Mouse (Mus musculus) MEL (cell line): ENCODE results near the gene Cd151. TPM values are rescaled to one million over a fixed set of nuclear protein-coding genes. Genes with fewer than 3 reads are reported as not detected.

ENCODE experiments used
- DNase-seq: peaks from one replicate; pipeline ENCODE4 v3.0.0; 2011; ENCODE audit warnings: low read depth, low spot score
- H3K27ac ChIP-seq: 2 replicates; pipeline ENCODE4 v1.5.1; 2012; ENCODE audit warnings: low read depth, mild to moderate bottlenecking, control low read depth, low read length, moderate library complexity; ENCODE audit not compliant: control insufficient read depth
- H3K27me3 ChIP-seq, 2 experiments: fragments of 150-350 bp in 1 of 2; sonication (generic) in 1 of 2; 2 replicates each; pipeline ENCODE4 v1.6.1; 2012; ENCODE audit warnings: low read length in 2 of 2, mild to moderate bottlenecking in 2 of 2, improper control_type of control experiment in 1 of 2, moderate library complexity in 1 of 2; ENCODE audit not compliant: insufficient read depth in 2 of 2, control insufficient read depth in 1 of 2
- H3K36me3 ChIP-seq, 2 experiments: 2 replicates each; pipeline ENCODE4 v1.6.1; 2012 to 2014; ENCODE audit warnings: low read length in 2 of 2, improper control_type of control experiment in 1 of 2, inconsistent platforms in 1 of 2, mild to moderate bottlenecking in 1 of 2; ENCODE audit not compliant: insufficient read depth in 2 of 2, control insufficient read depth in 1 of 2
- H3K4me1 ChIP-seq, 2 experiments: fragments of 150-350 bp in 1 of 2; sonication (generic) in 1 of 2; 2 replicates each; pipeline ENCODE4 v1.6.1; 2012; ENCODE audit warnings: low read length in 2 of 2, improper control_type of control experiment in 1 of 2, mild to moderate bottlenecking in 1 of 2; ENCODE audit not compliant: insufficient read depth in 2 of 2, control insufficient read depth in 1 of 2
- H3K4me3 ChIP-seq, 2 experiments: fragments of 150-350 bp in 1 of 2; sonication (generic) in 1 of 2; 2 replicates each; pipeline ENCODE4 v1.5.1; 2012; ENCODE audit warnings: low read depth in 2 of 2, low read length in 2 of 2, mild to moderate bottlenecking in 2 of 2, moderate library complexity in 2 of 2, control low read depth in 1 of 2, improper control_type of control experiment in 1 of 2; ENCODE audit not compliant: control insufficient read depth in 1 of 2, insufficient read depth in 1 of 2
- H3K79me2 ChIP-seq: 2 replicates; pipeline ENCODE4 v1.6.1; 2012; ENCODE audit warnings: mild to moderate bottlenecking, low read length, moderate library complexity; ENCODE audit not compliant: control insufficient read depth, poor library complexity, insufficient read depth
- H3K9ac ChIP-seq: 2 replicates; pipeline ENCODE4 v1.6.1; 2012; ENCODE audit warnings: low read depth, mild to moderate bottlenecking, control low read depth, low read length, moderate library complexity; ENCODE audit not compliant: control insufficient read depth, poor library complexity, severe bottlenecking
- H3K9me3 ChIP-seq: fragments of 150-350 bp; sonication (generic); replicated peaks from 2 replicates; pipeline ENCODE4 v1.6.1; 2012; ENCODE audit warnings: mild to moderate bottlenecking, low read length, improper control_type of control experiment, moderate library complexity; ENCODE audit not compliant: insufficient read depth
- CHD2 ChIP-seq: IDR thresholded peaks from 2 replicates; pipeline ENCODE4 v1.6.1; 2011; ENCODE audit warnings: low read length, improper control_type of control experiment
- CTCF ChIP-seq, 3 experiments: IDR thresholded peaks in 2 of 3; conservative IDR thresholded peaks in 1 of 3; 2 replicates each; pipeline ENCODE4 v1.5.1; 2011 to 2012; ENCODE audit warnings: low read length in 3 of 3, low read depth in 2 of 3, mild to moderate bottlenecking in 2 of 3, improper control_type of control experiment in 1 of 3, inconsistent platforms in 1 of 3, mixed read lengths in 1 of 3, moderate library complexity in 1 of 3; ENCODE audit not compliant: control insufficient read depth in 1 of 3, insufficient read depth in 1 of 3, poor library complexity in 1 of 3, severe bottlenecking in 1 of 3
- ELF1 ChIP-seq: IDR thresholded peaks from 2 replicates; pipeline ENCODE4 v1.6.1; 2014; ENCODE audit warnings: low read depth, mild to moderate bottlenecking, inconsistent platforms, low read length, improper control_type of control experiment, moderate library complexity
- ETS1 ChIP-seq: IDR thresholded peaks from 2 replicates; pipeline ENCODE4 v1.6.1; 2012; ENCODE audit warnings: low read depth, mild to moderate bottlenecking, inconsistent platforms, low read length, improper control_type of control experiment, moderate library complexity
- GABPA ChIP-seq: IDR thresholded peaks from 2 replicates; pipeline ENCODE4 v1.6.1; 2012; ENCODE audit warnings: low read depth, mild to moderate bottlenecking, inconsistent platforms, low read length, improper control_type of control experiment, moderate library complexity
- GATA1 ChIP-seq: IDR thresholded peaks from 2 replicates; pipeline ENCODE4 v1.6.1; 2011; ENCODE audit warnings: low read depth, low read length, improper control_type of control experiment
- KAT2A ChIP-seq: conservative IDR thresholded peaks from 2 replicates; pipeline ENCODE4 v1.6.1; 2012; ENCODE audit warnings: low read depth, low read length, improper control_type of control experiment, inconsistent platforms
- MAFK ChIP-seq: IDR thresholded peaks from 2 replicates; pipeline ENCODE4 v1.6.1; 2011; ENCODE audit warnings: low read depth, mild to moderate bottlenecking, low read length, improper control_type of control experiment, borderline replicate concordance
- MAX ChIP-seq: IDR thresholded peaks from 2 replicates; pipeline ENCODE4 v1.6.1; 2011; ENCODE audit warnings: low read length, improper control_type of control experiment
- MAZ ChIP-seq: IDR thresholded peaks from 2 replicates; pipeline ENCODE4 v1.6.1; 2012; ENCODE audit warnings: low read depth, mild to moderate bottlenecking, inconsistent platforms, low read length, improper control_type of control experiment
- MXI1 ChIP-seq: IDR thresholded peaks from 2 replicates; pipeline ENCODE4 v1.6.1; 2011; ENCODE audit warnings: mild to moderate bottlenecking, low read depth, low read length, improper control_type of control experiment
- MYB ChIP-seq: IDR thresholded peaks from 2 replicates; pipeline ENCODE4 v1.6.1; 2011; ENCODE audit warnings: mild to moderate bottlenecking, low read depth, low read length, improper control_type of control experiment
- MYC ChIP-seq: IDR thresholded peaks from 2 replicates; pipeline ENCODE4 v1.6.1; 2011; ENCODE audit warnings: low read depth, mild to moderate bottlenecking, low read length, improper control_type of control experiment, moderate library complexity
- NELFE ChIP-seq: IDR thresholded peaks from 2 replicates; pipeline ENCODE4 v1.6.1; 2011; ENCODE audit warnings: low read depth, low read length, improper control_type of control experiment
- POLR2A ChIP-seq, 2 experiments: IDR thresholded peaks; 2 replicates each; pipeline ENCODE4 v1.6.1; 2011 to 2012; ENCODE audit warnings: low read length in 2 of 2, mild to moderate bottlenecking in 2 of 2, control low read depth in 1 of 2, improper control_type of control experiment in 1 of 2, low read depth in 1 of 2, moderate library complexity in 1 of 2; ENCODE audit not compliant: control insufficient read depth in 1 of 2, insufficient read depth in 1 of 2, poor library complexity in 1 of 2
- POLR2AphosphoS2 ChIP-seq: IDR thresholded peaks from 2 replicates; pipeline ENCODE4 v1.6.1; 2011; ENCODE audit warnings: low read length, improper control_type of control experiment
- POLR2AphosphoS5 ChIP-seq: IDR thresholded peaks from 2 replicates; pipeline ENCODE4 v1.6.1; 2012; ENCODE audit warnings: low read depth, borderline replicate concordance, mild to moderate bottlenecking, inconsistent platforms, low read length, moderate library complexity, mixed read lengths
- RCOR1 ChIP-seq: IDR thresholded peaks from 2 replicates; pipeline ENCODE4 v1.6.1; 2012; ENCODE audit warnings: low read depth, mild to moderate bottlenecking, inconsistent platforms, low read length, improper control_type of control experiment
- SMC3 ChIP-seq: IDR thresholded peaks from 2 replicates; pipeline ENCODE4 v1.6.1; 2011; ENCODE audit warnings: low read depth, low read length, improper control_type of control experiment
- TAL1 ChIP-seq: IDR thresholded peaks from 2 replicates; pipeline ENCODE4 v1.6.1; 2012; ENCODE audit warnings: mild to moderate bottlenecking, inconsistent platforms, low read length, moderate library complexity, mixed read lengths
- TBP ChIP-seq: IDR thresholded peaks from 2 replicates; pipeline ENCODE4 v1.8.0; 2011; ENCODE audit warnings: low read depth, low read length, improper control_type of control experiment
- TCF12 ChIP-seq: IDR thresholded peaks from 2 replicates; pipeline ENCODE4 v1.6.1; 2014; ENCODE audit warnings: low read depth, mild to moderate bottlenecking, inconsistent platforms, low read length, improper control_type of control experiment, moderate library complexity
- UBTF ChIP-seq: IDR thresholded peaks from 2 replicates; pipeline ENCODE4 v1.6.1; 2012; ENCODE audit warnings: low read depth, mild to moderate bottlenecking, inconsistent platforms, low read length, improper control_type of control experiment, moderate library complexity, borderline replicate concordance; ENCODE audit not compliant: insufficient read depth
- USF1 ChIP-seq: IDR thresholded peaks from 2 replicates; pipeline ENCODE4 v1.6.1; 2014; ENCODE audit warnings: low read depth, mild to moderate bottlenecking, inconsistent platforms, low read length, improper control_type of control experiment, moderate library complexity
- USF2 ChIP-seq, 2 experiments: IDR thresholded peaks; 2 replicates each; pipeline ENCODE4 v1.6.1; 2011 to 2012; ENCODE audit warnings: improper control_type of control experiment in 2 of 2, low read length in 2 of 2, borderline replicate concordance in 1 of 2, inconsistent platforms in 1 of 2, low read depth in 1 of 2, mild to moderate bottlenecking in 1 of 2; ENCODE audit not compliant: insufficient read depth in 1 of 2
- ZKSCAN1 ChIP-seq: IDR thresholded peaks from 2 replicates; pipeline ENCODE4 v1.6.1; 2012; ENCODE audit warnings: low read depth, mild to moderate bottlenecking, inconsistent platforms, low read length, improper control_type of control experiment, moderate library complexity
- polyA plus RNA-seq, 2 experiments: library from polyadenylated mRNA; stranded (reverse) in 1 of 2; unstranded in 1 of 2; fragments of >175 nt in 1 of 2; fragments of >200 nt in 1 of 2; gene quantifications; 2 replicates each; pipeline versions ENCODE4 v1.2.1 to v1.2.4; 2012; ENCODE audit warnings: low replicate concordance in 2 of 2, low read depth in 1 of 2; ENCODE audit not compliant: insufficient read length in 2 of 2, insufficient read depth in 1 of 2, missing spikeins in 1 of 2
- total RNA-seq: library from RNA; depleted of rRNA; stranded (reverse); fragments of 300-350 nt; gene quantifications from 2 replicates; pipeline ENCODE4 v1.2.3, GENCODE M21; 2012

Cd151 gene
- total and polyA plus RNA-seq, 3 experiments: 40.6 to 86.6 TPM; not detected in 1

DNA sequence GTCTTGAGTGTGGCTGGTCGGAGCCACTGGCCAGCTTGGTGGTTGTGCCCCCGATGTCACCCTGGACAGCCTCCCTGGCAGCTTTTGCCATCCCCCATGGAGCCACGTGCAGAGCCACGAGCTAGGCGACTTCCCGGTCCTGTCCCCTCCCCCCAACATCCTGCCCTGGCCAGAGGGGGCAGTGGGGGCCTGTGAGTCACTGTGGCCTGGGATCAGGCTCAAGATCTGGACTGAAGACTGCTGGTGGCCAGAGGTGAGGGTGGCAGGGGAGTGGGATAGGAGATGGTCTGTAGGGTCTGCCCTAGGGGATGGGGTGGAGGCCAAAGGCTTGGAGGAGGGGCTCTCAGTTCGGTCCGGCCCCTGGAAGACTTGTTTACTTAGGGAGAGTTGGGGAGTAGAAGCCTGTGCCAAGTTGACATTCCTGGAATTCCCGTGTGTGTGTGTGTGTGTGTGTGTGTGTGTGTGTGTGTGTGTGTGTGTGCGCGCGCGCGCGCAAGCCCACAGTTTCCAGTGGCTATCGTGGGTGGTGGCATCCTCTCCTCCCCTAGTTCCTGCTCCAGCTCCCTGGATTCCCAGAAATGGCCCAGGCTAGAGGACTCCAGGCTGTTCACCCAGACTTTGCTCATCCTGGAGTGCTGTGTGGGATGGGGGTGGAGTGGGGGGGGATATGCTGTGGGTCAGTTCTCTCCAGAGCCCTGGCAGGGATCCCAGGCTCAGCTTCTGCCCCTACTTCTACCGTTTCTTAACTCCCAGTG is 9.2 kb downstream of the Cd151 start (continued):
- TF ChIP-seq TBP (no peak), ETS1 (no peak), MYC (peak; percentile 98), MAX (peak; percentile 95), GABPA (no peak), ZKSCAN1 (no peak), CHD2 (peak; percentile 57; the same call in 1 of the 2 replicates), POLR2AphosphoS5 (no peak), MYB (no peak), KAT2A (no peak), POLR2AphosphoS2 (no peak), ELF1 (no peak), POLR2A (IDR thresholded peaks at IDR 0.05; ENCODE audit: control insufficient read depth in 1 of 2, insufficient read depth in 1 of 2, low read depth in 1 of 2, low read length in 2 of 2, poor library complexity in 1 of 2) (0 out of 4 replicates have a peak, but pooled peaks of 1 of the 2 experiments have one; percentile 4), TAL1 (no peak), MAZ (no peak; the same call in 1 of the 2 replicates), USF2 (IDR thresholded peaks at IDR 0.05; ENCODE audit: borderline replicate concordance in 1 of 2, insufficient read depth in 1 of 2, low read depth in 1 of 2, low read length in 2 of 2) (no peak)
- TF ChIP-seq, all 39 proteins: peak for 11

DNA sequence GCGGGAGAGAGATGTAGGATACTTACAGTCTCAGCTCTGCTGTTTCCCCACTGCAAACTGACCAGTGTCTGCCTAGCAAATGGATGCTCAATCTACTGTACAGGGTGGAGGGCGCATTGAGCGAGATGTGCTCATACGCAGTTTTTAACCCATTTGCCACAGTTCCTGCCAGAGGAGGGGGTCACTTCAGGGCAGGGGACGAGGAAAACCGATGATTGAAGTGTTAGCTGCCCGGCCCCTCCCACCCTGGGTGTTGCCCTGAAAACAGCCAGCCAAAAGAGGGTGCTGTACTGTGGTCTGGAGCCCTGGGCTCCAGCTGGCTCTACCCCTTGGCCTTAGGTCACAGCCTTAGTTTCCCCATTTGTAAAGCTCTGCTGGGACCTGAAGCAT is 9.8 kb downstream of the Cd151 start:
- H3K27me3 ChIP-seq: no peaks in the 10 kb centered on the region
- peak; percentile 50 for DNase-seq
- no peaks in the 10 kb centered on the region for H3K9me3 ChIP-seq
- H3K36me3 ChIP-seq: peaks cover 0 to 16% of the 10 kb centered on the region in 2 experiments; a peak in 2 of 4 replicates
- H3K9ac ChIP-seq: peak overlapping the region; percentile 98
- H3K4me1 ChIP-seq: peaks cover 3 to 22% of the 10 kb centered on the region in 2 experiments; a peak in 3 of 4 replicates
- peak overlapping the region; percentile 71 for H3K27ac ChIP-seq
- H3K4me3 ChIP-seq: peak overlapping the region; percentile 95
- H3K79me2 ChIP-seq: peaks cover 51% of the 10 kb centered on the region
- TF ChIP-seq USF1 (no peak), MXI1 (no peak), TCF12 (no peak), NELFE (no peak), ETS1 (0 out of 2 replicates have a peak, but pooled peaks have one; percentile 28), CTCF (IDR thresholded peaks at IDR 0.05 in 2 of 3, conservative IDR thresholded peaks at IDR 0.05 in 1 of 3; ENCODE audit: control insufficient read depth in 1 of 3, insufficient read depth in 1 of 3, low read depth in 2 of 3, low read length in 3 of 3, poor library complexity in 1 of 3, severe bottlenecking in 1 of 3) (peak in 2 of 3 experiments; percentile 28 to 37; a peak in 3 of 6 replicates), MAX (no peak), GABPA (no peak), MYB (no peak), RCOR1 (no peak), UBTF (no peak), MYC (no peak), POLR2AphosphoS2 (no peak), MAZ (0 out of 2 replicates have a peak, but pooled peaks have one; percentile 39), MAFK (no peak), SMC3 (no peak), GATA1 (no peak), POLR2AphosphoS5 (no peak), TBP (no peak), POLR2A (IDR thresholded peaks at IDR 0.05; ENCODE audit: control insufficient read depth in 1 of 2, insufficient read depth in 1 of 2, low read depth in 1 of 2, low read length in 2 of 2, poor library complexity in 1 of 2) (no peak)
